Mouse (Mus musculus): ENCODE results near the gene Dnah14. TPM values are rescaled to one million over a fixed set of nuclear protein-coding genes. Genes with fewer than 3 reads are reported as not detected.

Gene Dnah14
- total RNA-seq, 4 experiments from 2014 or later, result not detected

- DNase-seq (ENCODE audit: low spot score), result no peak
Measured at GRCm38 (mm10) chr1:181599376-181599775, 23.0 kb downstream of the Dnah14 start.

- no peak for DNase-seq (ENCODE audit: low spot score)
Measured at GRCm38 (mm10) chr1:181611118-181611517, 34.8 kb downstream of the Dnah14 start.

DNA sequence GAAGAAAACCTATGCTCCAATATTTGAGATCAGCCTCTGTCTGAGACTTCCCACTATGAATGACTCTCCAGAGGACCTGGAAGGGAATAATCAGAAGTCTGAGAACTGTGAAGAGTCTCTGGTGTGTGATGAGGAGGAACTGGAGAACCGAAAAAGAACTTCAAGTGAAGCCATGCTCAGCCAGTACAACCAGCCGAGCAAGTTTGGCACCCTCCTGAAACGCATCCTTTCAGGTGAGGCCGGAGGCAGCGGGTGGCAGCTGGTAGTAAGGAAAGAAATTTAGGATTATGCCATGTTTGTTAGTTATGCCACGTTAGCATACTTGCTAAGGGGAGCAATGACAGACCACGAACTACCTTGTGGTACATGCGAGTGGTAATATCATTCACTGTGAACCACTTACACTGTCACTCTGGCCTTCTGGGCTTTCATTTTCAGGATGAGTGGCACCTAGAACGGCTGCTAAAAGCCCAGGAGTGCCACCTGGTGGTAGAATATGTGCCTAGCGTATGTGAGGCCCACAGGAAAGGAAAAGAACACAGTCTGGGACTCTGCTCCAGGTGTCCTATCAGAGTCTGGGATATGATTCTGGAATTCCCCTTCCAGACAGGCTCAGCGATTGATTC is 39.6 kb downstream of the Dnah14 start:
- DNase-seq (ENCODE audit: low spot score), result peak; percentile 53

GRCm38 (mm10) chr1:181617332-181617731 is 41.0 kb downstream of the Dnah14 start:
- DNase-seq (ENCODE audit: low spot score), result no peak

DNA sequence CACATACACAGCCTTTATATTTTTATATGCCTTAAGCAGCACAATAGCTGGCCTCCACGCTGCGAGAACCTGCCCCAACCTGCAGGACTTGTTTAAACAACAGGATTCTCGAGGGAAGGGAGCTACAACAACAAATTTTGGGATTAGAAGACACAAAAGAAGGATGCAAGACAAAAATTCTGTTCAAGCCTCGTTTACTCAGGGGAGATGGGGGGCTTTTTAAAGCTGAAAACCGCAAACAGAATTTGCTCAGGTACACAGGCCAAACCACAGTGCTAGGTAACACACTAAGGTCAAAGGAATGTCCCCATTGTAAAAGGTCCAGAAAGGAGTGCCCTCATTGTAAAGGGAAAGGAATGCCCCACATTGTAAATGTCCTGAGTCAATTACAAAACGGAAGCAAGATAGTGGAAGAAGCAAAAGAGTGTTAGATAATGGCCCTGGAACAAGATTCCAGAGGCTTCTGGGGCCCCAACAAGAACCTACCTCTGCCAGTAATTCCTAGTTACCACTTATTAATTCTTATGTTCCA is 46.9 kb downstream of the Dnah14 start:
- DNase-seq (ENCODE audit: low spot score), result no peak

DNA sequence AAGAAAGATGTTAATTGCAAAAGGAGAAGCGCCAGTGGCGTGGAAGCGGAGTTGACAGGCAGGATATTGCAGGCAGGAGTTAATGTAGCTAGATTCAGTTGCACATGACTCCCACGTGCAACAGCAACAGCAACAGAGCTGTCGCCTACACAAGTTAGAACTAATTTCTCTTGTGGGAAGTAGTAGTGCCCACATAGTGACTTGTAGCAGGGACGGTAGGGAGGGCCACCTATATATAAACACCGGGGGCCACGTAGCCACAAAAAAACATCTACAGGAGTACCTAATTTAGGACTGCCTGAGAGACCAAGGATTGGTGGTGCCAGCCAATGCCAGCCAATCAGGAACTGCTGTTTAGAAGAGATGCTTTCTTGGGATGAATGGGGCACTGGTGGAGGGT is 48.5 kb downstream of the Dnah14 start:
- no peak for DNase-seq (ENCODE audit: low spot score)

GRCm38 (mm10) chr1:181628276-181628675 is 51.9 kb downstream of the Dnah14 start:
- no peak for DNase-seq (ENCODE audit: low spot score)

DNA sequence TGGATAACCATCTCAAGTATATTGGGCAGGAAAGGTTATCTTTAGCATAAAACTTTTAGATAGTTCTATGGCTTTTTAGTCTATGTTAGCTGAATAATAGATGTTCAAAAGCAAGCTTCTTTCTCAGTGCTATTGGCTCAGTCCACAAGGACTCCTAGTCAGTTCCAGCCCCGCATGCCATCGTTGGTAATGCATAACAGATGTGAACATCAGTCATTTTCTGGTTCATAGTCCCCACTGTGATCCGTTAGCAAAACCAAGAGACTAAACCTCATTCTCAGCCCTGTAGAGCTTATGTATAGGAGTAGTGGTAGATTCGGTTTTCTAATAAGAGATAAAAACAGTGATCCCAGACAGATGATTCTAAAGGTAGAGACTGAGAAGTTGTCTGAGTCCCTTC is 55.0 kb downstream of the Dnah14 start:
- DNase-seq (ENCODE audit: low spot score), result no peak

DNA sequence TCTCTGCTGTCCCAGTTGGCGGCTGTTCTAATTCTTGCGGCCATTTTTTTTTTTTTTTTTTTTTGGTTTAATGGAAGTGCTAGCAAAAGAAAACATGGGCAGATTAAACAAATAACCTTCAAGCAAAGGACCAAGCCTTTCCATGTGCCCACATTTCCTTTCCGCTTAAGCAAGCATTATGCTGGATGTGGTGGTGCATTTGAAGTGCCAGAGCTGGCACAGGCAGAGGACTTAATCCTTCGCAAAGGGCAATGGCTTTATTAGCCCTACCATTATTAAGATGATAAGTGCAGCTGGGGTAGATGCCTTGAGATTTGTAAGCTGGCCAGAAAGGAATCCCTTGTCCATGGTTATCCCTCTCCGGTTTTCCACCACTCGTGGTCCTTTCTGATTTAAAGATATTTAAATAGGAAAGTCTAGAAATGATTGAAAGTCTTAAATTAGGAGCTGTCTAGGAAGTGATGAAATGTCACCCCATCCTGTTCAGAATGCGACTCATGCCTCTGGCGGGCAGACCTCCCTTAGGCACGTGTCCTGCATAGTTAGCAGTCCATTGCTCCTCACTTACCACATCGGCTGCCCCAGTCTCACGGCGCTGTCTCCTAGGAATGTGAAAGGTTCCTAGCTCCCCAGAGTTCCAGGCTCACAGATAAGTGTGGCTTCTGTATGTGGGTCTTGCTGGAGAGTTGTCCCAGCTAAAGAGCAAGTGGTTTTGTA is 61.8 kb downstream of the Dnah14 start:
- DNase-seq (ENCODE audit: low spot score), result no peak

- no peak for DNase-seq (ENCODE audit: low spot score)
Measured at GRCm38 (mm10) chr1:181640383-181640782, 64.0 kb downstream of the Dnah14 start.

- no peak for DNase-seq (ENCODE audit: low spot score)
Measured at GRCm38 (mm10) chr1:181647467-181647866, 71.1 kb downstream of the Dnah14 start.

DNA sequence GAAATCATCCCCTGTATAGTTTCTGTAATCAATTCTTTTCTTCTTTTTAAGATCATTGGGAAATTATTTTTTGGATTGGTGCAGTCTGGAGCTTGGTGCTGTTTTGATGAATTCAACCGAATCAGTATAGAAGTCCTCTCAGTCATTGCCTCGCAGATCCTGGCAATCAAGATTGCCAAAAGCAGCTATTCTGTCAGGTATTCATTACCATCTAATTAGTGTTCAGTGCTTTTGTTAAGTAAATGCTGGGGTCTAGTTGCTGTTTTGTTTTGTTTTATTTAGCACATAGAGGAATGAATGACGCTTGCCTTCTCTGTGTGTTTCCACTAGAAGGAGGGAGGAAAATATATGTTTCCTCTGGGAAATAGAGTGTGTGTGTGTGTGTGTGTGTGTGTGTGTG is 77.1 kb downstream of the Dnah14 start:
- DNase-seq (ENCODE audit: low spot score), result no peak

- no peak for DNase-seq (ENCODE audit: low spot score)
Measured at GRCm38 (mm10) chr1:181656421-181656820, 80.1 kb downstream of the Dnah14 start.

- peak; percentile 21 for DNase-seq (ENCODE audit: low spot score)
Measured at GRCm38 (mm10) chr1:181666801-181667200, 90.4 kb downstream of the Dnah14 start.

- DNase-seq (ENCODE audit: low spot score), result no peak
Measured at GRCm38 (mm10) chr1:181694729-181695498, 118.6 kb downstream of the Dnah14 start.

DNA sequence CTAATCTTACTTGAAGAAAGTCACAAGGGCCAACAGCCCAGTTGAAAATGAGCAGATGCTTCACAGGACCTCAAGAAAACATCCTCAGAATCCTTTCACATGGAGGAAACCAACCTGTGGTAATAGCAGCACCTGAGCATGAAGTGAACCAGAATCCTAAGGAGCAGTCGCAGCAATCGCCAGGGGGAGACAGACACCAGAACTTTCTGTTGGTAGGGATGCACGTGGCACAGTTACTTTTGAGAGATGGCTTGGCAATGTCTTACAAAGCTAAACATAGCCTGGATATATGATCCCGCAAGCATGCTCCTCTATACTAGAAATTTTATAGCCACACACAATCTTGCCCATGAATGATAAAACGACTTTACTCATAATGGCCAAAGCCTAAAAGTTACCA is 152.3 kb downstream of the Dnah14 start:
- peak; percentile 12 for DNase-seq (ENCODE audit: low spot score)

DNA sequence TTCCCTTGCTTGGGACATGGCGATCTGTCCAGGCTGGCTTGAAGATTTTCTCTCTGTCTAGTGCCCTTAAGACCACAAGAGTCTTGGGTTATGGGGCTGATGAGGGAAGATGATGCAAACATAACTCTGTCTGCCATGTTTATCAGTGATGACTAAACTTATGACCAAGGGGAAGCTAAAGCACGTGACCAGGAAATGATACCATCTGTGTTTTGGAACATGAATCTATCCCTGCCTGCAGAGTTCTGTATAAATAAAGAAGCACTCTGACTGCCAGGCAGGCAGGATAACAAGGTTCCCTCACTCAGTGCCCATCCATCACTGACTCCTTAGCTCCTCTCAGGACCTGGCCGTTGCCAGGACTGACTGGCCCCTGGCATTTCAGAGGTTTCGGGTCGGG is 157.2 kb downstream of the Dnah14 start:
- DNase-seq (ENCODE audit: low spot score), result no peak

DNA sequence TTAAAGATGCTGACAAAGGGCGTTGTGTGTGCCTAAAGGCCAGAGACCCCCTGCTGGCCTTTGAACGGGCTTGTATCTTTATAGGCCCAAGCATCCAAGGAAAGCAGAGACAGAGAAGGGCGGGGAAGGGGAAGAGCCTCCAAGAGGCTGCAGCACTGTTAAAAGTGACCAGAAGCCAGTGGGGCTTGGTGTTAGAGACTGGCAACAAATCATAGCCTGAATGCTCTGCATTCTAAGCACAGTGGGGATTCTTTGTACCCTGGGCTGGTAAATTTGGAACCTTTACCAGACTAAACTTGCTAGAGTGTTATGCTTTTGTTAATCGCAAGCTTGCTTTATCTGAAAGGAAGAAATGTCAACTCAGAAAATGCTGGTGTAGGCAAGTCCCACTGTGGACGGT is 163.9 kb downstream of the Dnah14 start:
- no peak for DNase-seq (ENCODE audit: low spot score)

DNA sequence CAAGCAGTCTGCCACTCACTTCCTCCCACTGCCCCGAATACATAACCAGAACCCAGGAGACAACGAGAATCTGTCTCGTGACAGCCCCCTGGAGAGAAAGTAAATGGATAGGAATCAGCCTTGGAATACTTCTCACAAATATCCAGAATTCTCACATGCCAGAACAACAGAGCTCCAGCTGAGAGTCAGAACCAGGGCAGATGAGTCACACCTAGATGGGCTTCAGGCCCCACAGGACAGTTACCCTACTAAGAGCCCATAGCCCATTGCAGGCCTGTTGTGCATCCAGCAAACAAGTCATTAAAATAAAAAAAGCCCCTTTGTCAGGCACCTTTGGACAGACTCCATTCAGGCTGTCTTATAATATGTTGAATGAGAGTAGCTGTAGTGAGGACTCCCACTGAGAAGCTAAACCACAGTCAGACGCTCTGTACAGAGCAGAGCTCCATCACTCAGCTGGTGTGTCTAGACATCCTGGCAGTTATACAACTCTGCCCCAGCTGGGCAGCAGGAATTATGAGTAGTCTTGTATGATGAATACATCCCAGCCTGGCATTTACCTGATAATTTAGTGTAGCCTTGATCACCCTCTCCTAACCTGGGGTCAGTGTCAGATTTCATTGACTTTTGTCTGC is 166.0 kb downstream of the Dnah14 start:
- DNase-seq (ENCODE audit: low spot score), result no peak

DNA sequence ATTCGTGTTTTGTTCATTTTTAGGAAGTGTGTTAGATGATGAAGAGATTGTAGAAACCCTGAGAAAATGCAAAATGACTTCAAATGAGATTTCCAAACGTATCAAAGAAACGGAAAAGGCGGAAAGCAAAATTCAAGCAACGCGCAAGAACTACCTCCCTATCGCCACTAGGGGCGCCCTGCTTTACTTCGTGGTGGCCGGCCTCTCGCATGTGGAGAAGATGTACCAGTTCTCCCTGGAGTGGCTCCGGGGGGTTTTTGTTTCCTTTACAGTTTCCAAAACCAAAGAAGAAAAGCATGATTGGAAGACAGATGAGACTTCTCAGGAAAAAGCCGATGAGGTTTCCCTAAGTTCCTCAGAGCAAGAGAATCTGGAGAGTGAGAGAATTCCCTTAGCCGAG is 193.0 kb downstream of the Dnah14 start:
- no peak for DNase-seq (ENCODE audit: low spot score)

DNA sequence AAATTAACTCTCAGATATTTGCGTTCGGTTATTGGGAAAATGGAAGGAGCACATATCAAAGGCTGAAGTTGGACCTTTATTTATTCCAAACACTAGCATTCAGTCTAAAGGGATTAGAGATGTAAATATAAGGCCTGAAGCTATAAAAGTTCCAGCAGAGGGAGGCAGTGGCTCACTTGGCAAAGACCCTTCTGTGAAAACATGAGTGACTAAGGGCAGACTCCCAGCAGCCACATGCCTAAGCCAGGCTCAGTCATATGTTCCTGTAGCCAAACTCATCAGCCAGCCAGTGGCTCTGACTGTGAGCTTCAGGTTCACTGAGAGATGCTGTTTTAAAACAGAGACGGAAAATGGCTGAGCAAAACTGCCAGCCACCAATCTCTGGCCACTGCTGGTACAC is 195.5 kb downstream of the Dnah14 start:
- DNase-seq (ENCODE audit: low spot score), result no peak

DNA sequence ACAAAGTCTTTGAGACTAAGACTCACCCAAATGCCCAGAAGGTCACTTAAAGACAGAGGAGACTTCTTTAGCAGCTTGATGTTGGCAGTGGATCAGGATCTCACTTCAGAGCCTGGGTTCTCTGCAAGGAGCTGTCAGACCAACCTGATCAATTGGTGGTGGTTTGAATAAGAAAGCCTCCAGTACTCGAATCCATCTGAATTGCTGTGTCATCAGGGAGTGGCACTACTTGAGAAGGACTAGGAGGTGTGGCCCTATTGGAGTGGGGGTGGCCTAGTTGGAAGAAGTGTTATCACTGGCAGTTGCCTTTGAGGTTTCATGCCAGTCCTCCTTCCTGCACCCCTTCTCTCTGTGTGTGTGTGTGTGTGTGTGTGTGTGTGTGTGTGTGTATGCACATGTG is 200.2 kb downstream of the Dnah14 start:
- DNase-seq (ENCODE audit: low spot score), result no peak

Data from heart, adult 8-10 months (tissue).